Mouse (Mus musculus): ENCODE measurements around the gene Vps8.

Vps8 gene

GRCm38 (mm10) chr16:21615802-21616201 lies 192.9 kb downstream of the Vps8 start:
- intact Hi-C loops (cut with DNase I): loop anchor here (2.0 kb wide), 1 partner anchor 113 kb away; no protein-coding TSS in a partner anchor

- intact Hi-C loops (cut with DNase I): no loop called here
These were observed 197.7 kb downstream of the Vps8 start for GRCm38 (mm10) chr16:21620630-21621029.

GRCm38 (mm10) chr16:21625784-21626634 lies 203.1 kb downstream of the Vps8 start:
- intact Hi-C loops (cut with DNase I): no loop called here

- intact Hi-C loops (cut with DNase I): no loop called here
These were observed 204.3 kb downstream of the Vps8 start for GRCm38 (mm10) chr16:21627248-21627647.

- intact Hi-C loops (cut with DNase I): no loop called here
These were observed 205.2 kb downstream of the Vps8 start for GRCm38 (mm10) chr16:21628061-21628591.

- intact Hi-C loops (cut with DNase I): no loop called here
These were observed 207.7 kb downstream of the Vps8 start for GRCm38 (mm10) chr16:21630614-21631013.

GRCm38 (mm10) chr16:21631815-21632222 lies 208.9 kb downstream of the Vps8 start:
- intact Hi-C loops (cut with DNase I): no loop called here

- intact Hi-C loops (cut with DNase I): no loop called here
These were observed 211.5 kb downstream of the Vps8 start for GRCm38 (mm10) chr16:21634460-21634859.

GRCm38 (mm10) chr16:21636156-21636853 lies 213.4 kb downstream of the Vps8 start:
- intact Hi-C loops (cut with DNase I): no loop called here

- intact Hi-C loops (cut with DNase I): no loop called here
These were observed 214.4 kb downstream of the Vps8 start for GRCm38 (mm10) chr16:21637201-21637819.

GRCm38 (mm10) chr16:21640766-21641499 lies 218.0 kb downstream of the Vps8 start:
- intact Hi-C loops (cut with DNase I): no loop called here

GRCm38 (mm10) chr16:21641944-21642343 lies 219.0 kb downstream of the Vps8 start:
- intact Hi-C loops (cut with DNase I): no loop called here

GRCm38 (mm10) chr16:21642906-21643305 lies 220.0 kb downstream of the Vps8 start:
- intact Hi-C loops (cut with DNase I): no loop called here

GRCm38 (mm10) chr16:21643621-21644041 lies 220.7 kb downstream of the Vps8 start:
- intact Hi-C loops (cut with DNase I): no loop called here

GRCm38 (mm10) chr16:21644066-21644561 lies 221.2 kb downstream of the Vps8 start:
- intact Hi-C loops (cut with DNase I): no loop called here

- intact Hi-C loops (cut with DNase I): no loop called here
These were observed 221.7 kb downstream of the Vps8 start for GRCm38 (mm10) chr16:21644574-21644973.

GRCm38 (mm10) chr16:21645915-21646314 lies 223.0 kb downstream of the Vps8 start:
- intact Hi-C loops (cut with DNase I): loop anchor here (5.0 kb wide), 1 partner anchor 46 kb away; the partner anchor contains the start of gene 2510009E07Rik

GRCm38 (mm10) chr16:21646496-21646895 lies 223.6 kb downstream of the Vps8 start:
- intact Hi-C loops (cut with DNase I): loop anchor here (5.0 kb wide), 1 partner anchor 46 kb away; the partner anchor contains the start of gene 2510009E07Rik

GRCm38 (mm10) chr16:21648800-21649199 lies 225.9 kb downstream of the Vps8 start:
- intact Hi-C loops (cut with DNase I): loop anchor here (5.0 kb wide), 1 partner anchor 44 kb away; the partner anchor contains the start of gene 2510009E07Rik

- intact Hi-C loops (cut with DNase I): no loop called here
These were observed 227.4 kb downstream of the Vps8 start for GRCm38 (mm10) chr16:21650289-21650688.

Measured in adrenal gland (tissue).